ENCODE assay signal across 8 mouse cellular contexts in the genomic region with DNA sequence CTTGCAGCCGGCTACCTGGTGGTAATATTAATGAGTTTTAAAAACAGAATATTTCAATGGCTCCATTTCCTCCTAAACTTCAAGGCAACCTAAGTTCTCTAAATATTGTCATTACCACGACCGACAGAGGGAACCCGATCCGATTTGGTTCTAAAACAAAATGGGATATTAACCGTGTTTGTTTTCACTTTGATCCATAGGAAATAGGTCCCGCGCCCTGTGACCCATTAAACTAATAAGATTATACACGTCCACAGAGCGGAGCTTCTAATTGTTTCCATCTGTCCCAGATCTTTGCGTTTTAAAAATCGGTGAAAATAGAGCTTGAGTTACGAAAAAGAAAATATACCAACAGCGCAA.
A peak's percentile ranks its signal among the peaks of the same experiment; 100 is the strongest.
DNase-seq lines count a peak whose midpoint lies in the region; ATAC-seq lines count a peak whose summit lies in the region.

No protein-coding gene starts in this region.

- under 1% methylated on average over 14 of the region's 14 CpGs for WGBS in hindbrain, embryonic 12.5 days
- 1% methylated on average over 14 of the region's 14 CpGs for WGBS in midbrain, embryonic 13.5 days

- no peak overlapping the region for H3K27ac ChIP-seq in hindbrain, embryonic 12.5 days
- H3K27ac ChIP-seq in midbrain, embryonic 13.5 days: no peak overlapping the region

- H3K4me3 ChIP-seq in hindbrain, embryonic 12.5 days: no peak overlapping the region
- peak overlapping the region; percentile 17; the same call in 1 of the 2 replicates for H3K4me3 ChIP-seq in midbrain, embryonic 13.5 days (replicated peaks)

- ATAC-seq in hindbrain, embryonic 12.5 days (ENCODE audit: low FRiP score): no peak
- no peak for ATAC-seq in midbrain, embryonic 13.5 days

- no peak overlapping the region for H3K9ac ChIP-seq in hindbrain, embryonic 12.5 days
- H3K9ac ChIP-seq in midbrain, embryonic 13.5 days (replicated peaks): no peak overlapping the region

- H3K4me1 ChIP-seq in hindbrain, embryonic 12.5 days: peaks cover 19% of the 10 kb centered on the region
- H3K4me1 ChIP-seq in midbrain, embryonic 13.5 days (replicated peaks): peaks cover 12% of the 10 kb centered on the region; the same call in 1 of the 2 replicates

- H3K27me3 ChIP-seq in hindbrain, embryonic 12.5 days: peaks cover 58% of the 10 kb centered on the region
- H3K27me3 ChIP-seq in midbrain, embryonic 13.5 days: peaks cover 95% of the 10 kb centered on the region

- no peaks in the 10 kb centered on the region for H3K36me3 ChIP-seq in hindbrain, embryonic 12.5 days
- H3K36me3 ChIP-seq in midbrain, embryonic 13.5 days: no peaks in the 10 kb centered on the region

- peak overlapping the region; percentile 39 for H3K4me2 ChIP-seq in hindbrain, embryonic 12.5 days (replicated peaks)
- H3K4me2 ChIP-seq in midbrain, embryonic 13.5 days (replicated peaks): peak overlapping the region; percentile 42

- H3K9me3 ChIP-seq in hindbrain, embryonic 12.5 days (replicated peaks): no peaks in the 10 kb centered on the region
- no peaks in the 10 kb centered on the region for H3K9me3 ChIP-seq in midbrain, embryonic 13.5 days

- DNase-seq in kidney, postnatal 14 days: peak; percentile 18
- no peak for DNase-seq in kidney, postnatal 25 days
- peak; percentile 69 for DNase-seq in embryo, embryonic 11 days
- no peak for DNase-seq in left cerebral cortex, adult 18-20 months (ENCODE audit: low spot score in 2 of 2)
- no peak for DNase-seq in left cerebral cortex, adult 11 months (ENCODE audit: low spot score)
- no peak for DNase-seq in frontal cortex, postnatal 14 days (ENCODE audit: low spot score in 2 of 2)

Comparison
In these comparisons a context has a peak if more than half of its experiments do, and no peak if none do; other contexts are left out.
1. DNase-seq: peak in kidney, postnatal 14 days (single experiment) and embryo, embryonic 11 days (single experiment); none in kidney, postnatal 25 days (0 of 2), left cerebral cortex, adult 18-20 months (0 of 2), left cerebral cortex, adult 11 months (single experiment) and frontal cortex, postnatal 14 days (0 of 2).